Mouse (Mus musculus): ENCODE results near the gene Spryd3. TPM values are rescaled to one million over a fixed set of nuclear protein-coding genes. Genes with fewer than 3 reads are reported as not detected.

Gene Spryd3
- total and polyA plus RNA-seq, 3 experiments: 13.4 to 23.1 (median 14.2) TPM

DNA sequence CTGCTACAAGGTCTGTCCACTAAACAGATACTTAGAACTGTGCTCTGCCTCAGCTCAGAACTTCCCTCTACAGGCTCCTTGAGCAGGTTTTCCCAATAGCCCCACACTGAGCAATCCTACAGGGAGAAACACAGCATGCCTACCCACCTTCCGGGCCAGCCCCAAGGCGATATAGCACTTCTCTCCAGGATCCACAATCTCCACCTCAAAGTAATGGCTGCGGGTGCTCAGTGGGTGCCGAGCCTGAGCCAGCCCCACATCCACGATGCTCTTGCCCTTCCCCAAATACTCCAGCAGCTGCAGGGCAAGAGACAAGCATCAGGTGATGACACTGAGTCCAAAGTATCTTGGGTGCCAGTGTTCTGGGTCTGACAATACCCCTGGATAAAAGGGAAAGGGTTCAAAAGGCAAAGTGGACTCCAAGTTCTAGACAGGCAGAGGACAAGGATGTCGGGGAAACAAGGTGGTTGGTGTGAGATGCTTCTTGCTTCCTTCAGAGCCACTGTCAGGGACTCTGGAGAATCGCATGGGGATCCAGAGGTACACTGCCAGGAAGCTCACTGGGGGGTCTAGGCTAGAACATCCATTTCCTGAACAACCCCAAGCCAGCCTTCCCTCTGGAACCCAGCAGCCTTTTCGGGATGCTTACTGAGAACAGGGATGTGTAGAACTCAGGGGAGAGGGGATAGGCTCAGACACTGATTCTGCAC is 16.8 kb downstream of the Spryd3 start:
- Histone ChIP-seq H3K4me1 (ENCODE audit: control insufficient read depth, insufficient read depth, low read length) (peaks cover 30% of the 10 kb centered on the region), H3K36me3 (ENCODE audit: control insufficient read depth, insufficient read depth, low read length) (peaks cover 12% of the 10 kb centered on the region), H3K27ac (no peak overlapping the region; the same call in 1 of the 2 replicates), H3K27me3 (ENCODE audit: control insufficient read depth, insufficient read depth, low read length) (no peaks in the 10 kb centered on the region), H3K79me2 (replicated peaks; ENCODE audit: control insufficient read depth, insufficient read depth, low read length) (no peaks in the 10 kb centered on the region), H3K4me3 (no peak overlapping the region), H3K9ac (ENCODE audit: low read depth, low read length) (no peak overlapping the region)
- intact Hi-C loops (cut with DNase I): loop anchor here (10.0 kb wide), 1 partner anchor 106 kb away; no protein-coding TSS in a partner anchor
- peak in 1 of 2 experiments; percentile 26 for DNase-seq
- WGBS: 71% methylated on average over 8 of the region's 8 CpGs
- TF ChIP-seq POLR2A (IDR thresholded peaks at IDR 0.05; ENCODE audit: insufficient read depth, low read depth, low read length) (no peak), CTCF (IDR thresholded peaks at IDR 0.05) (no peak), EP300 (IDR thresholded peaks at IDR 0.05; ENCODE audit: insufficient read depth, low read depth, low read length) (no peak)

DNA sequence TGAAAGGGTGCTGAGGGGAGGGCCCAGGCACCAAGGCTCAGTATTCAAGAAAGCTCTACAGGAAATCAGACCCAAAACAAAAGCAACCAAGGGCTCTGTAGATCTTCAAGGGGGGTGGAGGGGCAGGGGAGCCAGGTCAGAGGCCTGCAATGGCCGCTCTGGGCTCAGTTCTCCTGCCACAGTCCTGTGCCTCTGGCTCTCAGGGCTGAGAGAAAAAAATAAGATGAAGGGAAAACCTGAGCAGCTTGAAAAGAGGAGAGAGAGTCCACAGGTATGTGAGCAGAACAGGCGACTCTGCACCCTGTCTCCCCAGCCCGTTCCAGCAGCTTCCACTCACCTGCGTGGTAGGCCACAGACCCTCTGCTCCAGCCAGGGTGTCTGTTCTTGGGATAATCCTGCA is 17.4 kb downstream of the Spryd3 start:
- H3K4me1 ChIP-seq (ENCODE audit: control insufficient read depth, insufficient read depth, low read length): peaks cover 30% of the 10 kb centered on the region
- intact Hi-C loops (cut with DNase I): loop anchor here (10.0 kb wide), 1 partner anchor 106 kb away; no protein-coding TSS in a partner anchor
- H3K9ac ChIP-seq (ENCODE audit: low read depth, low read length): no peak overlapping the region
- TF ChIP-seq EP300 (IDR thresholded peaks at IDR 0.05; ENCODE audit: insufficient read depth, low read depth, low read length) (no peak), CTCF (IDR thresholded peaks at IDR 0.05) (no peak), POLR2A (IDR thresholded peaks at IDR 0.05; ENCODE audit: insufficient read depth, low read depth, low read length) (no peak)
- H3K27ac ChIP-seq: no peak overlapping the region; the same call in 1 of the 2 replicates
- peak in 1 of 2 experiments; percentile 23 for DNase-seq
- H3K4me3 ChIP-seq: no peak overlapping the region
- H3K27me3 ChIP-seq (ENCODE audit: control insufficient read depth, insufficient read depth, low read length): no peaks in the 10 kb centered on the region
- 92% methylated on average over 4 of the region's 4 CpGs for WGBS
- H3K36me3 ChIP-seq (ENCODE audit: control insufficient read depth, insufficient read depth, low read length): peaks cover 18% of the 10 kb centered on the region
- H3K79me2 ChIP-seq (replicated peaks; ENCODE audit: control insufficient read depth, insufficient read depth, low read length): no peaks in the 10 kb centered on the region

DNA sequence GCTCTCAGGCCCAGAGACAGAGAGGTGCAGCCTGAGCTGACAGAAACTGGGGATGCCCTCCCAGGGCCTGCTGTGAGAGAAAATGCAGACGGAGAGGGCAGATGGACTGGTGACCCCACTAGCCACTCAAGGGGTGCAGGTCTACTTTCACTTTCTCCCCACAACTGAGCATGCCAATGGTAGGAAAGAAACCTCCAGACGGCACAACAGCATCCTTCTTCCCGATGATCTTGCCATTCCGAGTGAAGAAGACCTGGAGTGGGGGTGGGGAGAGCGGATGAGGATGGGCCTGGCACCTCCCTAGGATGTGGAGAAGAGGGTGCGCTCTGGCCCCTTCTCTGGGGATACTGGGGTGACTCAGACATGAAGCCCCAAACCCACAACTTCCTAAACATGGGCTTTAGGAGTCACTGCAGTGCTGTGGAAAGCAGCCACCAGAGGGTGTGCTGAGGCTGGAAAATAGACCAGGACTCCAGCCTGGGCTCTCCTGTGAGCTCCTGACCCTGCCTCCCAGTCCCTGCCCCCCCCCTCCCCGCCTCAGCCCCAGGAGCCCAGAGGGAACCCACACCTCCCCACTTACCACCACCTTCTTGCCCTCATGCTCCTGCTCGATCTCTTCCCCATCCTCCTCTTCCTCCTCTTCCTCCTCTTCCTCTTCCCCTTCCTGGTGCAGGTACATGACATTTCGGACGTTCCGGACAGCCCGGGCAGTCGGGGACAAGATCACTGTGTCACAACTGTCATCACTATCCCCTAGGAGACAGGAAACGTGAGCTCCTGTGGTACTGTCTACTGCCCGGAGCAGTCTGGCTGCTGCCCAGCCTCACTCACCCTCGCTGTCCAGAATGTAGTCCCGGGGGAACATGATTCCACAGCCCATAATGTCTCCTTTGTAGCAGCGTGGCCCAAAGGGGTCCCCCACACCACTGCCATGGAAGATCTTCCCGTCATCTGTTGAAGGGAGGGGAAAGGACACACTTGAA is 18.3 kb downstream of the Spryd3 start:
- WGBS: 36% methylated on average over 19 of the region's 19 CpGs
- TF ChIP-seq CTCF (IDR thresholded peaks at IDR 0.05) (peak; percentile 70), POLR2A (IDR thresholded peaks at IDR 0.05; ENCODE audit: insufficient read depth, low read depth, low read length) (no peak), EP300 (IDR thresholded peaks at IDR 0.05; ENCODE audit: insufficient read depth, low read depth, low read length) (peak; percentile 61)
- peak overlapping the region; percentile 1 for H3K27ac ChIP-seq

DNA sequence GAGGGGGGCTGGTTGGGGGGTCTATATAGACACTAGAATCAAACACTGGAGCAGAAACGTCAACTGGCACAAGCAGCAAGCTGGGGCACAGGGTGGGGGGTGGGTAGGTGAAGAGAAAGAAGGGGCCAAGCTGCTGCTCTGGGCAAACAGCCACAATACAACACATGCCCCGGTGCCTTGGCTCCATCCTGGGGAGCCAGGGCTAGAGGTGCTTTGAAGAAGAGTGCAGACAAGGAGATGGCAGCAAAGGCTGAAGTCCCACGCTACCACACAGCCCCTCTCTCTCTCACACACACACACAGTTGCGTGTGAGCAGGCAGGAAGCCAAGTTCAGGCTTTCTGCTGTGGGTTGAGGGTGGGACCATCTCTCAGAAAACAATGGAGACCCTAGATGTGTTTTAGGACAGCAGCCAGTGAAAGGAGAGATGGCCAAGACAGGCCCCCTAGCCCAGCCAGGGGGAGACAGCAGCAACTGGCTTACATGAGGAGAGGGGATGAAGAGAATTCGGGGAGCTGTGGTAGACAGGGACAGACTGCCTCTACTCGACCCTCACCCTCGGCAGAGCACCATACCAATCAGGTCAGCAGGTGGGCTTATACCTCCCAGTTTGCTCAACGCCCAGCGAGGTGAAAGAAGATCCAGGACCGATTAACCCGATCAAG is 19.1 kb downstream of the Spryd3 start:
- DNase-seq: peak; percentile 31 to 52
- Histone ChIP-seq H3K4me3 (no peak overlapping the region), H3K27me3 (ENCODE audit: control insufficient read depth, insufficient read depth, low read length) (no peaks in the 10 kb centered on the region), H3K36me3 (ENCODE audit: control insufficient read depth, insufficient read depth, low read length) (peaks cover 31% of the 10 kb centered on the region), H3K27ac (no peak overlapping the region), H3K79me2 (replicated peaks; ENCODE audit: control insufficient read depth, insufficient read depth, low read length) (no peaks in the 10 kb centered on the region), H3K4me1 (ENCODE audit: control insufficient read depth, insufficient read depth, low read length) (peaks cover 33% of the 10 kb centered on the region), H3K9ac (ENCODE audit: low read depth, low read length) (no peak overlapping the region)
- intact Hi-C loops (cut with DNase I): loop anchor here (1.0 to 10.0 kb wide), 2 partner anchors 30 to 108 kb away; no protein-coding TSS in a partner anchor
- TF ChIP-seq POLR2A (IDR thresholded peaks at IDR 0.05; ENCODE audit: insufficient read depth, low read depth, low read length) (peak; percentile 61), CTCF (IDR thresholded peaks at IDR 0.05) (no peak), EP300 (IDR thresholded peaks at IDR 0.05; ENCODE audit: insufficient read depth, low read depth, low read length) (0 out of 2 replicates have a peak, but pooled peaks have one; percentile 33)
- 51% methylated on average over 11 of the region's 11 CpGs for whole genome bisulfite sequencing

More for the DNA sequence above, 18.3 kb downstream of the Spryd3 start:
- H3K27me3 ChIP-seq (ENCODE audit: control insufficient read depth, insufficient read depth, low read length): no peaks in the 10 kb centered on the region
- no peaks in the 10 kb centered on the region for H3K79me2 ChIP-seq (replicated peaks; ENCODE audit: control insufficient read depth, insufficient read depth, low read length)
- H3K36me3 ChIP-seq (ENCODE audit: control insufficient read depth, insufficient read depth, low read length): peaks cover 26% of the 10 kb centered on the region
- intact Hi-C loops (cut with DNase I): loop anchor here (1.0 to 10.0 kb wide), 2 partner anchors 30 to 107 kb away; no protein-coding TSS in a partner anchor
- peak; percentile 51 to 63 for DNase-seq
- no peak overlapping the region for H3K9ac ChIP-seq (ENCODE audit: low read depth, low read length)
- H3K4me1 ChIP-seq (ENCODE audit: control insufficient read depth, insufficient read depth, low read length): peaks cover 33% of the 10 kb centered on the region
- no peak overlapping the region for H3K4me3 ChIP-seq

DNA sequence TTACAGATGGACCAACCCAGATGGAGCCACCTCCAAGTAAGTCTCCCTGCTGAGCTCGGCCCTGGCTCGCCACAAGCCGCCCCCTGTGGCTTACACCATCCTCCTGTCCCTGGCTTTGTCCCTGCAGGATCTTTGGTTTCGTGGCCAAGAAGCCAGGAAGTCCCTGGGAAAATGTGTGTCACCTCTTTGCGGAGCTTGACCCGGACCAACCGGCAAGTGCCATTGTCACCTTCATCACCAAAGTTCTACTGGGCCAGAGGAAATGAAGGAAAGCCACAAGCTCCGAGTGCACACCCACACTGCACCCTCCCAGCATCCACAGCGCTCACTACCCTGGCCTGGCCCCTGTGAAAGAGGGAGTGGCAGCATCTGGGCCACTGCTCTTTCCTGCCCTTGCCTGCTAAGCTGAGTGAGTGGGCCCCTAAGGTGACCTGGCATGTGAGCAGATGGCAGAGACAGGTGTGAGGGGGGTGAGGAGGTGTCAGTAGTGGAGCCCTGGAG is 20.3 kb downstream of the Spryd3 start:
- H3K4me3 ChIP-seq: no peak overlapping the region
- H3K79me2 ChIP-seq (replicated peaks; ENCODE audit: control insufficient read depth, insufficient read depth, low read length): no peaks in the 10 kb centered on the region
- H3K4me1 ChIP-seq (ENCODE audit: control insufficient read depth, insufficient read depth, low read length): peaks cover 31% of the 10 kb centered on the region
- no peak for TF ChIP-seq CTCF (IDR thresholded peaks at IDR 0.05)
- 0 out of 2 replicates have a peak, but pooled peaks have one; percentile 26 for TF ChIP-seq EP300 (IDR thresholded peaks at IDR 0.05; ENCODE audit: insufficient read depth, low read depth, low read length)
- peak; percentile 30 to 34 for DNase-seq
- H3K36me3 ChIP-seq (ENCODE audit: control insufficient read depth, insufficient read depth, low read length): peaks cover 31% of the 10 kb centered on the region
- no peak overlapping the region for H3K9ac ChIP-seq (ENCODE audit: low read depth, low read length)
- H3K27ac ChIP-seq: no peak overlapping the region
- H3K27me3 ChIP-seq (ENCODE audit: control insufficient read depth, insufficient read depth, low read length): no peaks in the 10 kb centered on the region
- intact Hi-C loops (cut with DNase I): loop anchor here (10.0 kb wide), 1 partner anchor 109 kb away; no protein-coding TSS in a partner anchor
- 42% methylated on average over 9 of the region's 9 CpGs for WGBS
